Mouse (Mus musculus) intestine, embryonic 14.5 days (tissue): Measurements from ENCODE around the gene Pank4. TPM values are rescaled to one million over a fixed set of nuclear protein-coding genes. Genes with fewer than 3 reads are reported as not detected.

Experiments
- ATAC-seq: fragments of 200-750 bp; cut with Nextera tagmentation; replicated peaks from 2 replicates; pipeline ENCODE4 v1.8.0; 2017; ENCODE audit warnings: low read depth, moderate number of reproducible peaks, moderate TSS enrichment, moderate library complexity; ENCODE audit not compliant: low FRiP score, low TSS enrichment
- DNase-seq: peaks from one replicate; pipeline ENCODE4 v3.0.0-alpha.2; 2018; ENCODE audit warnings: low spot score
- H3K27ac ChIP-seq: fragments of 300-500 bp; sonication (generic); 2 replicates; pipeline ENCODE4 v1.5.1; 2014; ENCODE audit warnings: low read depth, mild to moderate bottlenecking, control low read depth
- H3K27me3 ChIP-seq: fragments of 300-500 bp; sonication (generic); replicated peaks from 2 replicates; pipeline ENCODE4 v1.6.1; 2014; ENCODE audit warnings: low read length, control low read depth; ENCODE audit not compliant: control insufficient read depth, insufficient read depth
- H3K36me3 ChIP-seq: fragments of 300-500 bp; sonication (generic); 2 replicates; pipeline ENCODE4 v1.6.1; 2014; ENCODE audit warnings: low read length, control low read depth; ENCODE audit not compliant: control insufficient read depth, insufficient read depth
- H3K4me1 ChIP-seq: fragments of 300-500 bp; sonication (generic); replicated peaks from 2 replicates; pipeline ENCODE4 v1.6.1; 2014; ENCODE audit warnings: low read length, control low read depth, mixed read lengths; ENCODE audit not compliant: control insufficient read depth, insufficient read depth
- H3K4me2 ChIP-seq: fragments of 300-500 bp; sonication (generic); 2 replicates; pipeline ENCODE4 v1.6.1; 2014; ENCODE audit warnings: low read length
- H3K4me3 ChIP-seq: fragments of 300-500 bp; sonication (generic); 2 replicates; pipeline ENCODE4 v1.5.1; 2014; ENCODE audit warnings: low read depth, low read length, control low read depth, mixed read lengths
- H3K9ac ChIP-seq: fragments of 300-500 bp; sonication (generic); 2 replicates; pipeline ENCODE4 v1.6.1; 2014; ENCODE audit warnings: mild to moderate bottlenecking, low read length
- H3K9me3 ChIP-seq: fragments of 300-500 bp; sonication (generic); 2 replicates; pipeline ENCODE4 v1.6.1; 2016; ENCODE audit warnings: low read length, control low read depth; ENCODE audit not compliant: control insufficient read depth
- WGBS: fragments of 180-500 bp; shearing (Covaris S2); extraction: QIAGEN DNeasy Blood & Tissue Kit; methylation state at CpG from one replicate; pipeline ENCODE4 v1.1.7; 2014; 5-methylcytosine and 5-hydroxymethylcytosine counted together
- polyA plus RNA-seq: library from polyadenylated mRNA; unstranded; fragments of >200 nt; fragmentation: Nextera tagmentation; extraction: Ambion mirVana; gene quantifications from 2 replicates; pipeline ENCODE4 v1.2.1, GENCODE M21; 2014

Pank4 gene
- polyA plus RNA-seq, 1 experiment from 2014 or later: 45.4 TPM

GRCm38 (mm10) chr4:154967173-154967572 lies 3.2 kb downstream of the Pank4 start:
- ATAC-seq (no peak), DNase-seq (peak; percentile 72)
- Histone ChIP-seq H3K9ac (no peak overlapping the region), H3K4me2 (no peak overlapping the region), H3K27me3 (peaks cover 12% of the 10 kb centered on the region), H3K4me3 (no peak overlapping the region), H3K27ac (no peak overlapping the region), H3K9me3 (no peaks in the 10 kb centered on the region), H3K36me3 (peaks cover 50% of the 10 kb centered on the region), H3K4me1 (peaks cover 18% of the 10 kb centered on the region)
- WGBS: 65% methylated on average over 5 of the region's 5 CpGs

GRCm38 (mm10) chr4:154972546-154972945 lies 8.6 kb downstream of the Pank4 start:
- H3K36me3 ChIP-seq: peaks cover 94% of the 10 kb centered on the region
- 95% methylated on average over 12 of the region's 12 CpGs for WGBS
- no peak overlapping the region for H3K27ac ChIP-seq
- no peak overlapping the region for H3K9ac ChIP-seq
- DNase-seq (no peak), ATAC-seq (no peak)
- no peaks in the 10 kb centered on the region for H3K4me1 ChIP-seq
- H3K4me3 ChIP-seq: no peak overlapping the region
- no peaks in the 10 kb centered on the region for H3K9me3 ChIP-seq
- no peak overlapping the region for H3K4me2 ChIP-seq
- no peaks in the 10 kb centered on the region for H3K27me3 ChIP-seq

- Histone ChIP-seq H3K4me2 (no peak overlapping the region), H3K4me1 (no peaks in the 10 kb centered on the region), H3K9ac (no peak overlapping the region), H3K27me3 (no peaks in the 10 kb centered on the region), H3K36me3 (peaks cover 100% of the 10 kb centered on the region), H3K27ac (no peak overlapping the region), H3K9me3 (no peaks in the 10 kb centered on the region), H3K4me3 (no peak overlapping the region)
- 87% methylated on average over 11 of the region's 11 CpGs for WGBS
- no peak for ATAC-seq
- no peak for DNase-seq
Measured at GRCm38 (mm10) chr4:154974163-154974611, 10.3 kb downstream of the Pank4 start.

- Histone ChIP-seq H3K9me3 (no peaks in the 10 kb centered on the region), H3K4me1 (no peaks in the 10 kb centered on the region), H3K4me2 (no peak overlapping the region), H3K27me3 (no peaks in the 10 kb centered on the region), H3K36me3 (peaks cover 69% of the 10 kb centered on the region), H3K27ac (no peak overlapping the region), H3K4me3 (no peak overlapping the region), H3K9ac (no peak overlapping the region)
- no peak for DNase-seq
- no peak for ATAC-seq
- WGBS: 93% methylated on average over 4 of the region's 4 CpGs
Measured at GRCm38 (mm10) chr4:154980110-154980509, 16.2 kb downstream of the Pank4 start.

GRCm38 (mm10) chr4:154981076-154981475 lies 17.2 kb downstream of the Pank4 start:
- Histone ChIP-seq H3K4me2 (no peak overlapping the region), H3K9me3 (no peaks in the 10 kb centered on the region), H3K36me3 (peaks cover 60% of the 10 kb centered on the region), H3K27ac (no peak overlapping the region), H3K4me3 (no peak overlapping the region), H3K4me1 (peaks cover 5% of the 10 kb centered on the region; the same call in 1 of the 2 replicates), H3K27me3 (no peaks in the 10 kb centered on the region), H3K9ac (no peak overlapping the region)
- 84% methylated on average over 6 of the region's 6 CpGs for WGBS
- ATAC-seq: 0 out of 2 replicates have a peak, but pooled peaks have one; percentile 6
- no peak for DNase-seq

GRCm38 (mm10) chr4:154981530-154981929 lies 17.6 kb downstream of the Pank4 start:
- Histone ChIP-seq H3K4me1 (peaks cover 7% of the 10 kb centered on the region; the same call in 1 of the 2 replicates), H3K9me3 (no peaks in the 10 kb centered on the region), H3K36me3 (peaks cover 55% of the 10 kb centered on the region), H3K4me3 (no peak overlapping the region), H3K4me2 (no peak overlapping the region), H3K27me3 (no peaks in the 10 kb centered on the region), H3K9ac (no peak overlapping the region), H3K27ac (no peak overlapping the region)
- DNase-seq (peak; percentile 81), ATAC-seq (peak; percentile 32)
- 50% methylated on average over 7 of the region's 7 CpGs for WGBS

- ATAC-seq (no peak), DNase-seq (peak; percentile 55)
- no peak overlapping the region for H3K4me3 ChIP-seq
- 67% methylated on average over 19 of the region's 19 CpGs for WGBS
- H3K27ac ChIP-seq: no peak overlapping the region
- H3K4me2 ChIP-seq: no peak overlapping the region
- no peak overlapping the region for H3K9ac ChIP-seq
- peaks cover 7% of the 10 kb centered on the region; the same call in 1 of the 2 replicates for H3K4me1 ChIP-seq
- peaks cover 46% of the 10 kb centered on the region for H3K36me3 ChIP-seq
- H3K9me3 ChIP-seq: no peaks in the 10 kb centered on the region
- no peaks in the 10 kb centered on the region for H3K27me3 ChIP-seq
Measured at GRCm38 (mm10) chr4:154982247-154983120, 18.6 kb downstream of the Pank4 start.

GRCm38 (mm10) chr4:154983767-154984166 lies 19.8 kb downstream of the Pank4 start:
- no peak for DNase-seq
- H3K9me3 ChIP-seq: no peaks in the 10 kb centered on the region
- H3K9ac ChIP-seq: no peak overlapping the region
- H3K27me3 ChIP-seq: no peaks in the 10 kb centered on the region
- WGBS: 19% methylated on average over 21 of the region's 24 CpGs
- H3K4me2 ChIP-seq: no peak overlapping the region
- no peak for ATAC-seq
- H3K27ac ChIP-seq: no peak overlapping the region
- H3K4me1 ChIP-seq: peaks cover 7% of the 10 kb centered on the region; the same call in 1 of the 2 replicates
- H3K4me3 ChIP-seq: no peak overlapping the region
- peaks cover 33% of the 10 kb centered on the region for H3K36me3 ChIP-seq
